Mouse (Mus musculus) forebrain, embryonic 16.5 days (tissue): Measurements from ENCODE around the gene Mbnl3. TPM values are rescaled to one million over a fixed set of nuclear protein-coding genes. Genes with fewer than 3 reads are reported as not detected.

ENCODE experiments used
- microRNA-seq: library from miRNA; unstranded; fragments of <30 nt; microRNA quantifications from one replicate; pipeline ENCODE4, GENCODE M21; 2017
- polyA plus RNA-seq: library from polyadenylated mRNA; unstranded; fragments of >200 nt; fragmentation: Nextera tagmentation; extraction: Ambion mirVana; gene quantifications from 2 replicates; pipeline ENCODE4 v1.2.1, GENCODE M21; 2015

The Mbnl3 gene
- polyA plus RNA-seq, 1 experiment from 2014 or later, result 1.8 TPM

Small RNA genes within 50 kb of the gene (microRNA-seq; reads per million reads assigned to microRNA genes)
- not detected for gene Gm23417

Other genes with a start within 250 kb of the Mbnl3 start
- 11.4 and 13.5 TPM in 2 replicates for gene Rap2c, start 188.5 kb downstream of the Mbnl3 start, polyA plus RNA-seq